Mouse (Mus musculus) gastrocnemius, adult 18-20 months (tissue): ENCODE data around the gene Baiap2l1. TPM values are rescaled to one million over a fixed set of nuclear protein-coding genes. Genes with fewer than 3 reads are reported as not detected.
A peak's percentile ranks its signal among the peaks of the same experiment; 100 is the strongest.

Source experiments
- DNase-seq: peaks from one replicate; pipeline ENCODE4 v3.0.0; 2021; ENCODE audit warnings: low spot score
- total RNA-seq, 2 experiments: library from RNA; stranded (reverse); gene quantifications; 2 replicates each; pipeline ENCODE4 v1.2.3; 2021

Gene Baiap2l1
- total RNA-seq, 2 experiments from 2014 or later = 0.37 to 0.52 TPM

GRCm38 (mm10) chr5:144286591-144287266 lies 71.2 kb downstream of the Baiap2l1 start:
- DNase-seq = no peak

GRCm38 (mm10) chr5:144284599-144284998 lies 73.3 kb downstream of the Baiap2l1 start:
- no peak for DNase-seq

DNA sequence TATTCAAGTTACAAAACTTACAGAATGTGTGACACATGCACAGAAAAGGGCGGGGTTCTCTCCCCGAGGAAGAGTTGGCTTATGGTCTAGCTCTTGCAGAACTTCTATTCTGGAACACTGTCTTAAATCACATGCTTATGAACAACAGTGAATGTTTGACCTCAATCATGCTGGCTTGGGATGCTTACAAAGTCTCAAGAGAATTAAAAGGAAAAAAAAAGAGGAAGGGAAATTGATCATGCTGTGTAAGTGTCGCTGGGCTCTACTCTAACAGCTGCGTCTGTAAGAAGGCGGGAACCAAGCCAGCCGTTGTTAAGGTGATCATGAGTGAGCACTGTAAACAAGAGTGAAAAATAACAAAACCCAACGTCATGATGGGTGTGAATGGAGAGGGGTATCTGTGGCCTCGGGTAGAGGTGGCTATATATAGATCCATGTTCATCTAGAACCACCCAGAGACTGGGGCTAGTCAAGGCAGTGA lies 74.3 kb downstream of the Baiap2l1 start:
- peak; percentile 31 for DNase-seq

DNA sequence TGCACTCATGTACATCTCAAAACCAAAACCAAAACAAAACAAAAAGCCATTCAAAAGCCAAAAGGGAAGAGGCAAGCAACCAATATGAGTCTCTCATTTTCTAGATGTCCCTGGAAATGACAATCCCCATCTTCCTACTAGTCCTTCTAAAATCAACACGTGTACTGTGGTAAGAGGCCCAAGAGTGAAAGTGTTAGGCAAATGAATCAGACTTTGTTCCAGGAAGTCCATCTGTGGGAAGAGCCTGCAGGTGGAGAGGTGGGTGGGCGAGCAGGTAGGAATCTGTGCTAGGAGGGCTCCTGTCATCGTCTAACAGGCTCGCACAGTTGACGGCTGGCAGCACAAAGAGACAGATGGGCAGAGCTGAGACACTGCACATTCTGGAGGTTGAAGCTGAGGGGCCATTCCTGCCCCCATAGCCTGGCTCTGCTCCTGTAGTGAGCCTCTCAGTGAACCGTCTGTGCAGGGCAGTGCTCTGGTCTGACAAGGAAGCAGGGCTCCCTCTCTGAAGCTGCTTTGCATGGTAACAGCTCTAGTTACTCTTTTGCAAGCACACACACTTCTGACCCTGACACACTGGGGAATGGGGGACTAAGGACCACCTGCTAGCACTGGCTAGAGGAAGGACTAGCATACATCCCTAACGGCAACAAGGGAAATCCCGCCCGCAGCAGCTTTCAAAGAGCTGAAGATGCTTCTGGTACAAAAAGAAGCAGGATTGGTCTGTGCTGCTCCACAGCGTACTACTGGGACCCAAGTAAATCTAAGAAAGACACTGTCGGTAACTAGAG lies 75.2 kb downstream of the Baiap2l1 start:
- DNase-seq = no peak

DNA sequence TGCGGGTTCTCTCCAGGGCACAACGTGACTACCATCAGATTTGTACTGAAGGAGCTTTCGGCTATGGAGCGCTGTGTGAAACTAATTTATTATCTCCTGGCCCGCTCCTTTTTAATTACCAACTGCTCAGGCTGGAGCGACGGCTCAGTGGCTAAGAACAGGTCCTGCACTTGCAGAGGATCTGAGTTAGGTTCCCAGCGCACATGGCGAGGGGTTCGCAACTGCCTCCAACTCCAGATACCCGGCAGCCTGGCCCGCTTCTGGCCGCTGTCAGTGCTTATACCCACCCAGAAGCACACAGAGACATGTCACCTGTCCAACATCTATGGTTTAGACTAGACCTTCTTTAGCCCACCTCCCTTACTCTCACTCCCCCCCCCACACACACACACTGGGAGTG lies 78.0 kb downstream of the Baiap2l1 start:
- DNase-seq = no peak

DNA sequence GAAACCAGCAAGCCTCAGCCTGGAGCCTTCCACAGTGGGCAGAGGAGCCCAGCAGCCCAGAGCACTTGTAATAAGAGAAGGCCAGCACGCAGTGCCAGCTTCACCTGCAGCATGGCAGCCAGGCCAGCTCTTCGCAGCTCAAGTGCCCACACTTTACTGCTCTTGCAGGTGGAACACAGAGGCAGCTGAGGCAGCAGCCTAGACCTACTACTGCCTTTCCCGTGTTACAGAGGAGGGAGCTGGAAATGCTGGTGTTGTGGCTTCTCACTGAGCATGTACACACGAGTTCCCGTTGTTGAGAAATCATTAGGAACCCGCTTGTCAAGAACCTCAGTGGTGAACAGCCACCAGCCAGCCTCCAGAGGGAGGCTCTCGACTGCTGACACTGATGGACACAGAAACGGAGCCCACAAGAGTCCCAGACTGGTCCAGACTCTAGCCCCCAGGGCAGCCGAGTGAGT lies 78.8 kb downstream of the Baiap2l1 start:
- DNase-seq = no peak

- no peak for DNase-seq
These were observed 79.4 kb downstream of the Baiap2l1 start for GRCm38 (mm10) chr5:144278374-144278960.

GRCm38 (mm10) chr5:144276898-144277630 lies 80.8 kb downstream of the Baiap2l1 start:
- DNase-seq = no peak

DNA sequence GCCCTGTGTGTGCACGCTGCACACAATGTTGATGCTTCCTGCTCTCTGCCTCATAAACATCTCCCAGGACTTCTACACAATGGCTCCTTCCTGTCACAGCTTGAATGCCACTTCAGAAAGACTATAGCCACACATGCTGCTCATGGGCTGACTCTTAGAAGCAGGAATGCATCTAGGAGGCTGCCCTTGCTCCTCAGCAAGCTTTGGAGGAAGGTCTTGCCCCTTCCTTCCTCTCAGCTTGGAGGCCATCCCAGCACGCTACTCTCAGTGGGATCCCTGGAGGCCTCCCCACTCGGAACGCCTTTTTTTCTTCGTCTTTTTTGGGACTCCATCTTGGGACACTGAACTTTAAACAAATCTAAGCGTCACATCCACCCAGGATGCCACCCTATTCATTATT lies 83.0 kb downstream of the Baiap2l1 start:
- DNase-seq = peak; percentile 13

DNA sequence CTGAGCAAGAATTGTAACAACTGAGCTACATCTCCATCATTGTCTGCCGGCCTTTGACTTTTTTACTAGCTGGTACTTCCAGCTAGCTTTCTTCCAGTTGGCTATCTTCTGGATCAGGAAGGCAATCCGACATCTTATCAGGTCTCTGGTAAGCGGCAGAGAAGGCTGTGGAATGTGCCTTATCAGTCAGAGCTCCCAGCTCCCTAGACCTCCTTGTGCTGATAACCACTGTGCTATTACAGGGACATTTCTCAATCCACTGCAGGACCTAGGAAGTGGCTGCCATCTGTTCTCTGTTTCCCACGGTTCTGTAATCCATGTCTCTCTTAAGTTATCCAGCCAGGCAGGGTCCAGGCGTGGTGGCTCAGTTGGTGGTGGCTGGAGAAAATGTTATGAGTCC lies 86.1 kb downstream of the Baiap2l1 start:
- DNase-seq = no peak

GRCm38 (mm10) chr5:144271118-144271517 lies 86.8 kb downstream of the Baiap2l1 start:
- DNase-seq = no peak

- no peak for DNase-seq
These were observed 87.5 kb downstream of the Baiap2l1 start for GRCm38 (mm10) chr5:144270420-144270819.

DNA sequence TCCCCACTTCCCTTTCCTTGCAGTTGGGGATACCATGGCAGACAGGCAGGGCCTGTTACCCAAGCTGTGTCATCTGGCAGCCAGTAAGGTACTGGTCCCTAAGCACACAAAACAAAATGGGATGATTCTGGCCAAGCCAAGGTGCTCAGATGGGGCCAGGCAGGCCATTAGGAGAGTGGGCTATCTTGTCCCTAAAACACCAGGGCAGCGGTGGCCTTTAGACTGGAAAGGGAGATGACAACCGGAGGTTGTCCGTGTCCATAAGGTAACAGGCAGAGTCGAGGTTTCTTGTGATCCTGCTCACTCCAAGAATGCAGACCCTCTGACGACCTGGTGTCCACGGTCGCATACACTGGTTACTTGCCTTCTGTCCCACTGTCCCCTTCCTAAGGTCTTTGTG lies 88.0 kb downstream of the Baiap2l1 start:
- no peak for DNase-seq

DNA sequence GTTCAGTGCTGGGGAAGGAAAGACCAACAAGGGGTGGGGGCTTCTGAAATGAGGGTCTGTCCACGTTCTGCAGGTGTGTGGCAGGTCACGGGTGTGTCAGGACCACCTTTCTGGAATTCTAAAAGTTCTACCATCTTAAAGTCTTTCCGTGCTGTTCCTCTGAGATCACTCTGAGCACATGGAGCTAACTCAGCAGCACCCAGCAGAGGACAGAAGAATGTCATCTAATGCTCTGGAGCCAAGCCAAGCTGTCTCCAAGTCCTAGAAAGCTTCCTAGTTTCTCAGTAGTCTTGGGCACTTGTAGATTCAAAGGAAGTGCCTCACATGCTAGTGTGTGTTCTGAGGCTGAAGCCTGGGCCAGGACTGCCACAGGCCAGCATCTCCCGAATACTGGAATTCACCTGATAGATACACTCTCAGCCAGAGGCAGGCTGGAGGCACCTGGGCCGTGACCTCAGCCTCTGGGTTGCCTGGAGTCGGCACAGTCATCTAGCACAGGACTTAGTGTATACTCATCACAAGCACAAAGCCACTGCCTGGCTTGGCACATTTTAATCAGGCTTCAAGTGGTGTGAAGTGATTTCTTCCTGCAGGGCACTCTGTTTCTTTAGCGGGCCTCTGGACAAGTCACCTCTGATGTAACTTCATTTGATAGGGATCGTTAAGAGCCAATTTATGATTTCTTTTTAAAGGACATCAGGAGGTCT lies 90.2 kb downstream of the Baiap2l1 start:
- peak; percentile 69 for DNase-seq

DNA sequence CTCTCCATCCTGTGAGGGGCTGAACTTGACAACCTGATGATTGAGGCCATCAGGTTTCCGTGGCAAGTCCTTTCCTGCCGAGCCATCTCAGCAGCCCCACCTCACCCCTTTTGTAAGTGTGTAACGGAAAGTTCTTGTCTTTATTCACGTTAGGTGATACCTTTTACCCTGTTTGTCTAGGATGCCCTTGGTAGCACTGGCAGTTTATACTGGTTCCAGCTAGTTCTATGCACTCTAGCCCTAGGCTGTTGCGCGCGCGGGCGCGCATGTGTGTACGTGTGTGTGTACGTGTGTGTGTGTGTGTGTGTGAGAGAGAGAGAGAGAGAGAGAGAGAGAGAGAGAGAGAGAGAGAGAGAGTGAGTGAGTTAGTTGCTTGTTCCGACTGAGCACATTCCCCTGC lies 94.4 kb downstream of the Baiap2l1 start:
- no peak for DNase-seq

- no peak for DNase-seq
These were observed 94.8 kb downstream of the Baiap2l1 start for GRCm38 (mm10) chr5:144263082-144263481.

GRCm38 (mm10) chr5:144261829-144262228 lies 96.1 kb downstream of the Baiap2l1 start:
- DNase-seq = no peak

DNA sequence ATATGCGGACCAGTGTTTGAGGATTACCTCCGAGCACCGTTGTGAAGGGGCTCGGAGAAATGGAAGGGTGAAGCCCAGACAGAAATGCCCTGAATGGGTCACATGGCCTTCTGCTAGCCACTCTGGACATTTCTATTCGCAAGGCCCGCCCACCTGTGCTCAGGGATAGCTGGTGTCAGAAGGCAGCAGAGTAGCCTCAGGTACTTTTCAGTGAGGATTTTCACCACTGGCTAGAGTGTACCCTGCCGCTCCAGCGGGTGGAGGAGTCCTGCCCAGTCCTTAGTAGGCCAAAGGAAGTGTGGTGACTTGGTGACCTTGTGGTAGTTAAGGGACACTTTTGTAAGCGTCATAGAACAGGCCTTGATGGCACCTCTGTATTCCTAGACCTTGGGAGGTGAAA lies 96.6 kb downstream of the Baiap2l1 start:
- no peak for DNase-seq

DNA sequence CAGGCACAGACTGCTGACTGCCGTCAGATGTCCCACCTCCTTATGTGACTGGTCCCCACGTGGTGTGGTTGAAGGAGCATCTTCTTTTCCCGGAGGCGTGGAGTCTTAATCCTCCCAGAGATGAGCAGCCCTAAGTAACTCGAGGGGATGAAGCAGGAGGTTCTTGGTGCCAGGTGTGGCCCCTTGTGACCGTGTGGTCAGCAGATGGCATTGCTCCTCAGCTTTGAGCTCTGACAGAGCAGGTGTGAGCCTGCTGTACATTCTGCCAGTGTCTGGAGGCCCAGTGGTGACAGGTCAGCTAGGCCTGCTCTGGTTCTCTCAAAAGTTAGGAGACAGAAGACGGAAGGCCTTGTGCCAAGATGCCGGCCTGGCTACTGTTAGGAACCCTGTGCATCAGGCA lies 97.4 kb downstream of the Baiap2l1 start:
- no peak for DNase-seq

GRCm38 (mm10) chr5:144259228-144259627 lies 98.7 kb downstream of the Baiap2l1 start:
- no peak for DNase-seq

DNA sequence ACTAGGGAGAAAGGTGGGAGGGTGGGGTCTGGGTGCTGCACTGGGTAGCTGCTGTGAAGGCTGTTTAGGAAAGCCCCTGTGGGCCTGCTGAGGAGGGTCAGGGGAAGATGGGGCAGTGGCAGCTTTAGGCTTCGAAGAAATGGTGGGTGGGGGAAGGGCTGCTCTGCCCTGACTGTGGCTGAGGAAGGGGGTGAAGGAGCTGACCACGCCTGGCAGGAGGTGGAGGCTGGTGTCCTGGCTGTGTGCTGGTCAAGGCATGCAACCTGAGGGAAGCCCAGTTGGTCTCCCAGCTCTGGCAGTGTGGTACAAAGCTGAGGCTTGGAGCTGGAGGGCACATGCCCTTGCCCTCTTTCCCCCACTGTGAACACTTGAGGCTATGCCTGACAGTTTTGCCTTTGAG lies 99.2 kb downstream of the Baiap2l1 start:
- DNase-seq = no peak
